Mouse (Mus musculus): ENCODE results near the gene Olfr398. TPM values are rescaled to one million over a fixed set of nuclear protein-coding genes. Genes with fewer than 3 reads are reported as not detected.

The Olfr398 gene
- total RNA-seq (2021), result not detected

DNA sequence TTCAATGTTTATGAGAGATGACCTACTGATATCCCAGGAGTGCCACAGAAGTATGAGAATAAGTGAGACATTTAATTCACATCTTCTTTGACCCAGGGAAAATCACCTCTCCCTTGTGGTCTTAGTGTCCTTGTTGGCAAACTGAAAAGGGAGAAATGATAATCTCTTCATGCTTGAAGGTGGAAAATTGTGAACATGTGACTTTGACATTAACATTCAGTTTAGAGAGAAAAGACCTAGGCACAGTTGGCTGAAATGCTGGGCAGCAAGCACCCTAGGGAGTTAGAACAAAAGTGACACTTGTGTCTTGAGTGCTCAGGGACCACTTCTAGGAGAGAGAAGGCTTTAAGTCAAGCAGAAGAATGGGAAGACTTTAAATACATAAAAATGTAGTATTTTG is at the start of gene Olfr398:
Gene Olfr398 (minus strand): TSS at position 101 of the 400 bp plus-strand sequence.
- no peak for DNase-seq

DNA sequence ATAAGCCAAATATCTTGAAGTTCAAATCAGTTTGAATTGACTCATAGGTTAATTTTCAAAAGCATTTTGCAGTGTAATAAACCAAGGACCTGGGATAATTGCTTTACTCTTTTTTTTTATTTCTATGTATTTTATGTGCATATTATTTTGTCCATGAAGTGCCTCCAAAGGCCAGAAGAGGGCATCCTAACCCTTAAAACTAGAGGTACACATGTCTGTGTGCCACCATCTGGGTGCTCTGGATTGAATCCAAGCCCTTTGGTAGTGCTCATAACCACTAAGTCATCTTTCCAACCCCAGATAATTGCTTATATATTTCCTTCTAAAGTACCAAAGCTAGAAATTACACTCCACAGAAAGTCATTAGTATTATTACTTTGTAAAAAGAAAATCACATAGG is 2.9 kb upstream of the Olfr398 start:
- DNase-seq, result no peak

DNA sequence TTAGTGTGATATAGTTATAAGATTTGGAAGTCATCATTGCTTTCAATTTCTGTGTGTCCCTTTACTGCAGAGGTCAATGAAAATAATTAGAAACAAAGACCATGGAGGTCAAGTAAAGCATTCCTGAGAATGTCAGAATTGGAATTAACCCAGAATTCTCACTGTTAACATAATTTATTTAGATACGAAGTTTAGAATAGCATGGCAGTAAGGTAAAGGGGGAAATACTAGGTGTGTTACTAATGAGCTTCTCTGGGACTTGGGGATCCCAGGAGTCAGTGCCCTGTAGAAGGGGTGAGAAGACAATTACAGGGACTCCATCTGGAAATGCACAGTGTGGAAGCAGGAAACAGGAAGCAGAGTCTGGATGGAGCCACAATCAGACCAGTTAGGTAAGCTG is 29.7 kb downstream of the Olfr398 start, which contains the start of gene Olfr397:
Gene Olfr397 (plus strand): TSS at position 301 of the 400 bp plus-strand sequence.
- DNase-seq, result no peak

DNA sequence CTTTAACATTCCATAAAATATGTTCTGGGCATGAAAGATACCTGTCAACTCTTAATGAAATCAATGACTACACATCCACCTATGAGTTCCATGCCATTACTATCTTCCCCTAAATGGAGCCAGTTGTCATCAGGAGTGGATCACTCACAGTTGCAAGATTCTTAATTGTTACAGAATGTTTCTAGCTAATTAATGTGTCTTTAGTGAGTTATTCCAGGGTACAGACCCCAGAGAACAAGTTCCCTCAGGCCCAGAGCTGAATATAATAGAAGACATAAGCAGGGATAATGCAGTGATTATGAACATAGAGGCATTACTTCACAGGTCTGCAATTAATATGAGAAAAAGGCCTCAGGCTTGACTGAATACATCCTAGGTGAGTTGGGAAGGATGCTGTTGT is 53.8 kb downstream of the Olfr398 start, which contains the start of gene Olfr23:
Gene Olfr23 (plus strand): TSS at position 301 of the 400 bp plus-strand sequence.
- no peak for DNase-seq

Other genes with a start within 250 kb of the Olfr398 start
- gene Olfr389, start 209.7 kb downstream of the Olfr398 start, total RNA-seq (2021), result not detected
- gene Olfr390, start 207.4 kb downstream of the Olfr398 start, total RNA-seq (2021), result not detected
- not detected for gene Olfr391-ps, start 187.4 kb downstream of the Olfr398 start, total RNA-seq (2021)
- gene Olfr392, start 173.4 kb downstream of the Olfr398 start, total RNA-seq (2021), result not detected
- not detected for gene Olfr393, start 139.0 kb downstream of the Olfr398 start, total RNA-seq (2021)
- not detected for gene Olfr394, start 99.6 kb downstream of the Olfr398 start, total RNA-seq (2021)
- gene Olfr395, start 81.1 kb downstream of the Olfr398 start, total RNA-seq (2021), result not detected
- not detected for gene Olfr23, start 53.7 kb downstream of the Olfr398 start, total RNA-seq (2021)
- gene Olfr397, start 29.6 kb downstream of the Olfr398 start, total RNA-seq (2021), result not detected
- gene Olfr139, start 66.1 kb upstream of the Olfr398 start, total RNA-seq (2021), result not detected
- gene Olfr399, start 66.2 kb upstream of the Olfr398 start, total RNA-seq (2021), result not detected
- not detected for gene Zfp616, start 79.5 kb upstream of the Olfr398 start, total RNA-seq (2021)
- not detected for gene Olfr401, start 123.3 kb upstream of the Olfr398 start, total RNA-seq (2021)
- not detected for gene Olfr402, start 163.1 kb upstream of the Olfr398 start, total RNA-seq (2021)
- not detected for gene Olfr403, start 195.8 kb upstream of the Olfr398 start, total RNA-seq (2021)
- not detected for gene Olfr43, start 221.0 kb upstream of the Olfr398 start, total RNA-seq (2021)

Measured in heart, postnatal 4 days (tissue).